Mouse (Mus musculus) mouse embryonic stem cell (cell line): ENCODE results near the gene Slc2a5.

Experiments
- in situ Hi-C, 2 experiments: fragments of 300-500 bp; cut with MboI; formaldehyde crosslinking; loops; 1 replicate in 1 of 2; 3 replicates in 1 of 2; pipeline ENCODE4 v1.14.3; 2019 to 2020; ENCODE audit warnings: low sequenced_read_pairs in 2 of 2, low pct_unique_long_range_greater_than_20kb in 1 of 2, mixed read lengths in 1 of 2; ENCODE audit not compliant: unreplicated experiment in 1 of 2

The Slc2a5 gene

DNA sequence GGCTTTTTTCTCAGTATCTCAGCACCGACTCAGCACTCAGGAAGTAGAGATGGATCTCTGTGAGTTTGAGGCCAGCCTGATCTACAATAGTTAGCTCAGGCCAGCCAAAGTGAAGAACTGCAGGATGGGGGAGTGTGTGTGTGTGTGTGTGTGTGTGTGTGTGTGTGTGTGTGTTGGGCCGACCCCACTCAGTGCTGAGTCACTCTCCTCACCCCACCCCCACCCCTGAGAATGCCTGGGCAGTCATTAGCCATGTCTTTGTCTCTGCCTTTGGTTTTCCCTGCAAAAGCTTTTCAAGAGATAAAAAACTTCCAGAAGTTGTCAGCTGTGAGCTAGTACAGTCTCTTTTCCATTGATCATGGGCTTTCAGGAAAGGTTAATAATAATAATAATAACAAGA is 11.6 kb downstream of the Slc2a5 start:
- in situ Hi-C loops: no loop called here

DNA sequence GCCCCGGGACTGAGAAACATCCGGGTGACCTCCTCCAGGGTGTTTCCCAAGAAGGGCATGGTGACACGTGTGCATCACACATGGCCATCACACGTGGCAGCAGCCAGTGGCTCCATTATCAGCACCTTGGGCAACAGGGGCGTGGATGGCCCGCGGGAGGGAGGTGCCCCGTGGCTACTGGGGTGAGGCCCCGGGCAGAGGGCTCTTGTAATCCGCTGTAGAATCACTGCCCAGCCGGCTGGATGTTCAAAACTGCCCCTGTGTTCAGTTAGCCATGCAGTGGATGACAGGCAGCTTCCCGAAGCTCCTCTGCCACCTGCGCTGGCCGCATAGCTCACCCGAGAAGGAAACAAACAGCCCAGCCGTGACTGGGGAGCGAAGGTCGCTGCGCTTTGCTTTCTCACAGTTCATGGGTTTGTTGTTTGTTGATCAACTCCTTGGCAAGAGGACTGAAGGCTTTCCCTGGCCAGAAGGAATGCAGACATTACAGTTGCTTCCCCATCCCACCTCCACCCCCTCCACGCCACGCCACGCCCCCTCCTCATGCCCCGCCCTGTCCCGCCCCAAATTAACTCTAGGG is 13.7 kb downstream of the Slc2a5 start:
- in situ Hi-C loops: no loop called here

DNA sequence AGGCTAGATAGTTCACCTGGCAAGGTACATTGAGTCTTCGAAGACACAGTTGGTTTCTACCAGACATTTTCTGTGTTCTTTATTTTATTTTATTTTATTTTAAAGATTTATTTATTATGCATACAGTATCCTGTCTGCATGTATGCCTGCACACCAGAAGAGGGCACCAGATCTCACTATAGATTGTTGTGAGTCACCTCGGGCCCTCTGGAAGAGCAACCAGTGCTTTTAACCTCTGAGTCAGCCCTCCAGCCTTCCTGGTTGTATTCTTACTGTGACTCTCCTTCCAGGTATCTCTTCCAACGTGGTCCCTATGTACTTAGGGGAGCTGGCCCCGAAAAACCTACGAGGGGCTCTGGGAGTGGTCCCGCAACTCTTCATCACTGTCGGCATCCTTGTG is 16.2 kb downstream of the Slc2a5 start:
- in situ Hi-C loops: no loop called here

DNA sequence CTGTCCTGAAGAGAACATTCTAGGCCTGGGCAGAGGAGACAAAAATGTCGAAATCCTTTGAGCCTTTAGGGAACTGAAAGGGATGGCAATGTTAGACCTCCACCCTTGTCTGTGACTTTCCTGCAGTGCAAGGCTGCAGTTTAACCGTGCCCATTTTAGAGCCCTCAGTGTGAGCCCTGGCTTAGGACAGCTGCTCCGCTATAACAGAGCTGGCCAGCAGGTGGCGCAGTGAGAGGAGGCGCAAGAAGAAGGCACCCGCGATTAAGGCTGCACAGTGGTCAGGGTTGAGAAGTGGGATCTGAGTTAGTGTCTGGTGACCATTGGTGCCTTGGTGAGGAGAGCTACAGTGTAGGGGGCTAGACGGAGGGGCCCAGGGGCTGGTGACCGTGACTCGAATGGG is 17.6 kb downstream of the Slc2a5 start:
- in situ Hi-C loops: no loop called here

DNA sequence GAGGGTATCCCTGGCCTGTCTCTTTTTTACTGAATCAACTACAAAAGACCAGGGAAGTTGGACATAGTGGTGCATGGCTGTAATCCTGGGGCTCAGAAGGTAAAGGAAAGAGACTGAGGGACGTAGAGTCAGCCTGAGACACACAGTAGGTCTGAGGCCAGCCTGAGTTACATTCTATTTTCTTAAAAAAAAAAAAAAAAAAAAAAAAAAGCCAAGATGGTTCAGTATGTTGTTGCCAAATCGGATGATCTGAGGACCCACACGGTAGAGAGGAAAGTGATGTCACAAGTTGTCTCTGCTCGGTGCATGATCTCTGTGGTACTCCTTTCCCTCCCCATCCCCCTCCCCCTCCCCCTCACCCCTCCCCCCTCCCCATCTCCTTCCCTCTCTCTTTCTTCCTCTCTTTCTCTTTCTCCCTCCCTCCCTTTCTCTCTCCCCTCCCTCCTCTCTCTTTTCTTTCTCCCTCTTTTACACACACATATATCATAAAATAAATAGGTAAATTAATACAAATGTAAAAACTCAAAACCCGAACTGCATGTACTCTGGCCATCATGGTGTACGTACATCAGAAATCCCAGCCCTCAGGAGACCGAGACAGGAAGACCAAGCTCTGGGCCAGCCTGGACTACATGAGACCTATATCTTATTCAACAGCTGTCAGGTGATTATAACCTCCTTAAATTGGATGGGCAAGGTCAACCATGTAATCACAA is 18.4 kb downstream of the Slc2a5 start:
- in situ Hi-C loops: no loop called here

DNA sequence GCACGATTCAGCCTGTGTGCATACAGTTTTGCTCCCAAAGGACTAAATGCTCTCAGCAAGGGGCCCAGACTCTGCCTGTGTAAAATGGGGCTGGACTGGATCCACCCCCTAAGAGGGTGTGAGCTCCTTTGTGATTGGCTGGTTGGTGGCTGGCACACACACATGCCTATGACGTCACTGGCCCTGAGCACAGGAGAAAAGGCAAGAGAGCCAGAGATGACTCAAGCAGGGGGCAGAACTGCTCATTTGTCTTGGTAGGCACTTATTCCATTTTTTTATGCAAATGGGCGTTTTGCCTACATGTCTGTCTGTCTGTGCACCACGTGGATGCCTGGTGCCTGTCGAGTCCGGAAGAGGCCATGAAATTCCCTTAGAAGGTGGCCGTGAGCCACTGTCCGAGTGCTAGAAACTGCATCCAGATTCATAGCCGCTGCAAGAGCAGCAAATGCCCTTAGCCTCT is 19.0 kb downstream of the Slc2a5 start:
- in situ Hi-C loops: no loop called here

DNA sequence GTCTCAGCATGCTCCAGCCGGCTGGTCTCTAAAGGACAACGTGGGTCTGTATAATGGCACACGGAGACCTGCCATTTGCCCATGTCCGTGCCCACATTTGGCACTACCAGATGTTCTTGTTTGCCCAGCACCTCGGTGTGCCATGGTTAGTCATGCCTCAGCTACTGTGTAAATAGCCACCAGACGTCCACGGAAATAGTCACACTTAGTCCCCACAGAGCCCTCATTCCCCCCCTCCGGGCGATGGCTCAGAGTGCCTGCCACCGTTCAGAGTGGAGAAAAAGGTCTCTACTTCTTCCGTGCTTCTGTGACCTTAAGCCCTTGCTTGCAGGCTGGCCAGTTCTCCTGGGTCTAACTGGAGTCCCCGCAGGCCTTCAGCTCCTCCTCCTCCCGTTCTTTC is 20.0 kb downstream of the Slc2a5 start:
- in situ Hi-C loops: no loop called here

DNA sequence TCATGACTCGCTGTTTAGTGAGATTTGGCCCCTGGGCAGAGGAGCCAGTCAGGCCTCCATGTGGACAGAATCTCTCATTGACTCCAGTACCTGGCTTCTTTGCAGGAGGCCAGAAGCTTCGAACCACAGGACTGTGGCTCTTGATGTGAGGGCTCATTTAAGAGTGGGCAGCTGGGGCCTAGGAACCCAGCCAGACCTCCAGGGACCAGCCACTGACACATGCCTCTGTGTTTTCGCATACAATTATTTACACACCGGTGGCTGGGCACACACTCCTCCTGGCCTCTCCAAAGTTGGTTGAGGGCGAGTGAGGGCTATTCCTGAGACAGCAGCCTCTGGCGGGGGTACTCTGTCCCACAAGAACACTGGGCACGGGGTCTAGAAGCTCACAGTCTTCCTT is 21.3 kb downstream of the Slc2a5 start:
- in situ Hi-C loops: no loop called here

DNA sequence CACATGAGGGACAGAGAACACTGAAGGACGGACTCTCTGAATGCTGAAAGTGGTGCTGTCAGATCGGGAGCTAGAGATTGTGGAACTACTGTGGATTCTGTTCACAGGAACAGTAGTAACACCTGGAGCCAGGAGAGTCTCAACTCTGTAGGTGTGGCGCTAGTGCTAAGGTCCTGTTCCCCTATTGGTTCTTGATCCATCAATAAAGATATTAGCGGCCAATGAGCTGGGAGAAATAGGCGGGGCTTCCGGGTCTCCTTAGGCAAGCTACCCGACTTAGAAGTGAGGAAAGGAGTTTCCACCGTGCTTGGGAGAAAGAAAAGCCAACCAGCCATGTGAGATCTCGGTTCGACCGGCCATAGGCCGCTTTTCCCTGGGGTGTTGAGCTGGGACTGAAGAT is 25.2 kb downstream of the Slc2a5 start:
- in situ Hi-C loops: no loop called here

DNA sequence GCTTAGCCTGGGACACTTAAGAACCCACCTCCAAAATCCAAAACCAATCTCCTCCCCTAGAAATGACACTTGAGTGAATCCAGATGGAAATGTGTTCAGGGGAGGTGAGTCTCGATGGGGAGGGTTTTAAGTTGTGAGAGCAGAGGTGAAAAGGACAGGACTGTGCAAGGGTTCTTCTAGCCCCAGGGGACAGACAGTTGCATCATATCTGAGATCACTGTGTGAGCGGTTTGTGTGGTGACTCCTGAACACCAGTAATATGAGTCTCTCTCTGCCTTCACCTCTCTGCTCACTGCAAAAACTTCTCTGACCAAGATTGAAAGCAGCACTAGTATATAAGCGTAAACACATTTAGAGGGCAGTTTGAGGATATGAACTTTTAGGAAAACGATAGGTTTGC is 27.2 kb downstream of the Slc2a5 start:
- in situ Hi-C loops: no loop called here

DNA sequence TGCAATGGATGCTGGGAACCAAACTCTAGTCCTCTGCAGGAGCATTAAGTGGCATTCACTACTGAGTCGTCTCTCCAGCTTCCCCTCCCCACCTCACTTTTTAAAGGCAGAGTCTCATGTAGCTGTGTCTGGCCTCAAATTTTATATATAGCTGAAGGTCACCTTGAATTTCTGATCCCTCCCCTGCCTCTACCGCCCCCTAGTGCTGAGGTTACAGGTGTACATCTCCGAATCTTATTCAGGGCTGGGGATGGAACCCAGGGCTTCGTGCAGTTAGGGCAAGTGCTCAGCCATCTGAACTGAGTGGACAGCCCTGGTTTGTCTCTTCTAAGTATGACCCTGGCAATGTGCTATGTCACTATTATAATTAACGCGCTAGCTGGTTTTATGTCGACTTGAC is 32.0 kb downstream of the Slc2a5 start:
- in situ Hi-C loops: no loop called here

DNA sequence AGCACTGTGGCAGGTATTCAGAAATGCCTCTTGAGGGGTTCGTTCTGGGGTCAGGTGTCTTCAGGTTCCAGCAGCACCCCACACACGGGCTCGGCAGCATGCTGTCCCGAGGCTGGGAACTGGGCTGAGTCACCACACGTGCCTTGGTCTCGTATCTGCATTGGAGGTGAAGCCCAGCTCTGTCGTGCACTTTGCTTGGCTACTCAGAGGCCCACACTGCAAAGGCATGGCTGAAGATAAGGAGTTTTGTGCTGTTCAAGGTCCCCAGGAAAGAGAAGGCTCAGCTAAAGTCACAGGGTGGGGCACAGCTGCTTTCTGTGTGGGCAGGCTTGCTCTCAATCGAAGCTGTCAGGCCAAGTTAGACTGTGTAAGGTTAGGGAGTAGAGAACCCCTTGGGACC is 33.4 kb downstream of the Slc2a5 start:
- in situ Hi-C loops: no loop called here

DNA sequence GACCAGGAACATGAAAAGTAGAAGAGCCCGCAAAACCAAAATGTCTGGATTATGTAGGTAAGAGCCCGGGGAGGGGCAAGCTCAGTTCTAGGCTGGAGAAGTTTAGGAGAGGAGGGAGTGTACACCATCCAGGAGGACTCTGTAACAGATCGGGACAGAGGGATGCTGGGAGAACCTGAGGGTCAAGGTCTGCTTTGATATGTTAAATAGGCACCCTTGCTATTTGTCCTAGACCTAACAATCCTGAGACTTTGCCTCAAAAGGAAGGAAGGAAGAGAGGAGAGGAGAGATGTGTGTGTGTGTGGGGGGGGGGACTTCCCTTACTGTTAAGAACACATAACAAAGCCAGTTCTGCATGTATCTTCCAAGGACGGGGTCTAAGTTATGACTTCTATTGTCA is 36.2 kb downstream of the Slc2a5 start:
- in situ Hi-C loops: no loop called here

DNA sequence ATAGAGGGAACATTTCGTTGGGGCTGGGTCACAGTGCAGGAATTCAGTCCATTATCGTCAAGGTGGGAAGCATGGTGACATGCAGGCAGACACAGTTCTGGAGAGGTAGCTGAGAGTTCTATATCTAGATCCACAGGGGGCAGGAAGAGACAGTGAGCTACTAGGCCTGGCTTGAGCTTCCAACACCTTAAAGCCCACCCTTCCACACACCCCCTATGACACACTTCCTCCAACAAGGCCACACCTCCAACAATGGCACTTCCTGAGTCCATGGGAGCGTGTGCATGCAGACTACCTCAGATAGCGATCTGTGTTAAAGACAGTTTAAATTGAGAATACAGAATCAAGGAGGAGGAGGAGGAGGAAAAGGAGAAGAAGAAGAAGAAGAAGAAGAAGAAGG is 36.6 kb downstream of the Slc2a5 start:
- in situ Hi-C loops: no loop called here

DNA sequence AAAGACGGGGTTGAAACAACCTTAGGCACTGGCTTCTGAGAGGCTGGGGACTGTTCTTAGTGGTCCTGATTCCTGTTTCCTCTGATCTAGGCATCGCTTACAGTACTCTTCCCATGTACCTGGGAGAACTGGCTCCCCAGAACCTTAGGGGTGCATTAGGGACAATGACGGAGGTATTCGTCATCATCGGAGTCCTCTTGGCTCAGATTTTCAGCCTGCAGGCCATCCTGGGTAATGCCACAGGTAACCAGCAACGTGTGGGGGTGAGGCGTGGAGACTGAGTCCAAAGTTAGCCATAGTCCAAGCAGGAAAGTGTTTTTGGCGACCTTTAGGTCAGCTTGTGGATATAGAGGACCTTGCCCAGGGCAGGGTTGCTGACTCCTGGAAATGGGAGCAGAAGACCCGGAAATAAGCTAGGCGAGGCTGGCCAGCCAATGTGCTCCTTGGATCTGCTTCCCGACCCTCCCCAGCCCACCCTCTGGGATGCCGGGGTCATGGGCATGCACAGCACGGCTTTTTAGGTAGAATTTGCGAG is 38.3 kb downstream of the Slc2a5 start:
- in situ Hi-C loops: no loop called here

DNA sequence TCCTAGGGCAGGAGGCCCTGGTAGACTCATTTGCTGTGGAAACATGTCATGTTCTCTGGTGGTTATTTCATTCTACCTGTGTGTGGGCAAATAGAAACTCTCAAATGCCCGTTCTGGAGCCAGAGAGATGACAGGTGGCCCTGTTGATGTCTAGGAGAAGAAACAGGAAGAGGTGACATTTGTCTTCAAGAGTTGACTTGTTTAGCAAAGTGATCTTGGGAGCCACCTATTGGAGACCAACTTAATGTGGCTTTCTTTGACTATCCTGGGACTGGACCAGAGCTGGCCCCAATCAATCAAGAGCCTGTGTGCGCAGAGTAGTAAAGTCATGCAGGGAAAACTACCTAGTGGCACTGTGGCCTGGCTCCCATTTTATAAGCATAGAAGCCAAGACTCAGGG is 40.4 kb downstream of the Slc2a5 start:
- in situ Hi-C loops: no loop called here

DNA sequence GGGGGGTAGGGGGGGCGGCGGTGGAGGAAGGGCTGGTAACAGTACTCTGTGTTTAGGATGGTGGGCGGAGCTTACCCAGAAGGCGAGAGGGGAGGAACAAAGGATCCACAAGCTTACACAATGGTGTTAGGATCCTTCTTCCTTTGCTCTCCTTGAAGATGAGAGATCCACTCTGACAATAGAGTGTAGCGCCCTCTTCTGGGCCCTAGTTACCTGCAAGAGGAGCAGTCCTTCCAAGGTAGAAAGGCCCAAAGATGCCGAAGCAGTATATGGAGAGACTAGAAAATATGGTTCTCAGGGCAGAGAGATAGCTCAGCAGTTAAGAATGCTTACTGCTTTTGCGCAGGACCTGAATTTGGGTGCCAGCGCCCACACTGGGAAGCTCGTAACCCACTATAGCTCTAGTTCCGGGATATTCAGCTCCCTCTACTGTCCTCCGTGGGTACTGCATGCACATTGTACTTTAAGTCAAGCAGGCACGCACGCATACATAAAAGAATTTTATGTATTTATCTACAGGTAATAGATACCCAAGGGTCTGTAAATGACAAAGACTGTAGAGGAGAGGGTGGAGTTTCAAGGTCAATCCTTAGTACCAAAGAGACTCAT is 43.6 kb downstream of the Slc2a5 start:
- in situ Hi-C loops: no loop called here

DNA sequence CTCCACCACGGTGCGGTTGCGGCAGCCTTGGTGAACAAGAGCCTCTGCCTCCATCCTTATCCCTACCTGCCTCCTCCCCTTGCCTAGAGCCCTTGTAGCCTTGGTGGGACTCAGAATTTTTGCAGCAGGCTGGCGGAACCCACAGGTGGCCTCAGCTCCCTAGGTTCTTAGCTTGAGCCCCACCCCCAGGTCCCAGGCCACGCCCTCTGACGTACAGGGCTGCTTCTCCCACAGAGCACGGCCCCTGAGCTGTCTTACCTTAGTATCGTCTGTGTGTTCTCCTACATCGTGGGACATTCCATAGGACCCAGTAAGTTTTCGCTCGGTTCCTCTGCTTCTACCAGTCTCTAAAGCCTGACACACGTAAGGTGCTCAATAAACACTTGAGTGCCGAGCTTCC is 45.8 kb downstream of the Slc2a5 start:
- in situ Hi-C loops: no loop called here

DNA sequence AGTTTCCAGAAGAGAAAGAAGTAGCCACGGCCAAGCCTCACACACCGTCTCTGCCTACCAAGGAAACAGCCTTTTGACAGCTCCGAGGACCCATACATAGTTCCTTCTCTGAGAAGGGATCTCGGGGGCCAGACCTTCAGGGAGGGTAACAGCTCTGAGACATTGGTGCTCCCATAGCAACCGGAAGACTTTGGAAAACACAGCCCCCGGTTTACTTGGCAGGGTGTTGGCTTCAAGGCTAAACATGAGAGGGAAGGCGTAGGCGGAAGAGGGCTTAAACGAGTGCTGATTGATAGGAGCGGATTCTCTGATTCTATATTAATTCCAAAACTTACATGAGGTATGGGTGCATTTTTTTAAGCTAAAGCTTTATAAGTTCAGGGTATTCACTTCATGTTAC is 49.3 kb downstream of the Slc2a5 start:
- in situ Hi-C loops: no loop called here

DNA sequence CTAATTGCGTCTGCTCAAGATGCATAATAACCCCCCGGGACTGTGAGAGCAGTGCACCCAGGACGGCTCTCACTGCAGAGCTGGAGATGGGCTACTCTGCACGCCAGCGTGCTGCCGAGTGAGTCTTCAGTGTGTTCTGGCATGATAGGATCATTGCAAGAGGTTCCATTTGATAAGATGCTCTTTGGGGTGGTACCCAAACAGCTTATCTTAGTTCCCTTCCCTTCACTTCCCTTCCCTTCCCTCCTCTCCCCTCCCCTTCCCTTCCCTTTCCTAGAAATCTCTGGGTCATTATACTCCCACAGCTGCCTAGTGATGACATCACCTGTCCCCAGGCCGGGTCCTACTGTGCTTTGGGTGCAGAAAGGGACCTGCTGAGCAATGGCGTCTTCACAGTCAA is 53.0 kb downstream of the Slc2a5 start:
- in situ Hi-C loops: no loop called here
